Mouse (Mus musculus): ENCODE measurements around the gene Nedd9. TPM values are rescaled to one million over a fixed set of nuclear protein-coding genes. Genes with fewer than 3 reads are reported as not detected.

Nedd9 gene
- total RNA-seq, 2 experiments from 2014 or later = 19.2 to 26.4 TPM

DNA sequence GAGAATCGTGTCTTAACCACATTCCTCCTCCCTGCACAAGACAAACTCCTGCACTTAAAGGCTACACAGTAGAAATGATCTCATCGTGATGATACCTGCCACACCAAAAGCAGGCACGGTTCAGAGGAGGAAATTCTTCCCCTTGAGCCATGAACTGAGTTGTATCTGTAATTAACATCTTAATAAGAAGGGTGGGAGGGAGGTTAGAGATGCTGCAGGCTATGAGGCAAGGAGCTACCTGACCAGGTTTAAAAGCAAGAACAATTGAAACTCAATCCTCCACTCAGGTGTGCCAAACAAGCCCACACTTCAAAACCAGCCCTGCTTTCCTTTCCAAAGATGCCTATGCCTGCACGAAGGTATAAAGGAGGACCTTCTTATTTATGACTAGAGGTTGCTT lies 137.4 kb downstream of the Nedd9 start:
- DNase-seq (ENCODE audit: low spot score in 2 of 2) = no peak

DNA sequence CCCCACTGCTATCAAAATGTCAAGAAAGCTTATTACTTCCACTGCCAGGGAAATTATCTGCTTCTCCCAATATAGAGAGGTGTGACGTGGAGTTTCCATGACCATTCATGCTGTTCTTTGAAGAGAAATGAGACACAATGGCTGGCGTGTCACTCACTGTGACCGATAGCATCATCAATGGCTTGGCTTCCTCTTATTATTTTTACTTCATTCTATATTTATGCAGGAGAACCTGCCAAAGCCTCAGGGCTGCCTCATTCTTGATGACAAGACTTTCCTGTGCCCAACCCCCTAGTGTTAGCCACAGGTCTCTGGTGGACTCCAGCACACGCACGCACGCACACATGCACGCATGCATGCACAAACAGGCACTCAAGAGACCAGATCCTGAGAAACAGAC lies 141.4 kb downstream of the Nedd9 start:
- no peak for DNase-seq (ENCODE audit: low spot score in 2 of 2)

- DNase-seq (ENCODE audit: low spot score in 2 of 2) = no peak
Measured at GRCm38 (mm10) chr13:41345306-41345705, 141.9 kb downstream of the Nedd9 start.

DNA sequence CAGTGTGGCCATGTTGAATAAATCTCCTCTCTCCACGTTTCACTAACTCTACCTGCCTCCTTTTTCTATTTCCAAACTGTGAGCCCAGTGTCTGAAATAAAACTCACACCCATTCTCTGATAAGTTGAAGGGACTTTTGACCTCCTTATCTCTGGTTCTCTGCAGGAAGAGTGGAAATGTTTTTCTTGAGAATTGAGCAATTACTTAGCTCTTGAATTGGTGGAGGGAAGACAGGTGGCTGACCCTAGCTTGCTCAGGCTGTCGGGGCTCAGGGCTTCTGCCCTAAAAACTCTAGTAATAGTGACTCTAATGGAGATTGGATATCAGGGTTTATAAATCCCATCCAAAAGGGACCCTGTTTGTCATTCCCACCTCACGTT lies 143.3 kb downstream of the Nedd9 start:
- DNase-seq (ENCODE audit: low spot score in 2 of 2) = no peak

GRCm38 (mm10) chr13:41343163-41343886 lies 143.8 kb downstream of the Nedd9 start:
- no peak for DNase-seq (ENCODE audit: low spot score in 2 of 2)

DNA sequence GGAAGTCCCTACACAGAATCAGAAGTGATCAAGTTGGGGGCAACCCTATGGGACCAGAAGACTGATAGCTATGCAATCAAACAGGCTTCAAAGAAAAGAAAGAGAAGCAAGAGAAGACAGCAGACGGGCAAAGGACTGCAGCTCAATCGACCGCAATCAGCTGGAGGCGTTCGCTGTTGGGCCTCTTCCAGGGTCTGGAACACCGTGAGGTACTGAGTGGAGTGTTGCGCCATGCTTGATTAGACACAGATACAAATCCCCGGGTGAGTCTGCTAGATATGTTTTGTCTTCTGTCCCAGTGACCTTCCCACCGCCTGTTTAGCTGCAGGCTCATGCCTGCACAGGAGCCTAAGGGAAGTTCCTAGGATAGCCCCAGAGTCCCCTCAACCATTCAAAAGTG lies 145.7 kb downstream of the Nedd9 start:
- DNase-seq (ENCODE audit: low spot score in 2 of 2) = no peak

GRCm38 (mm10) chr13:41339653-41340351 lies 147.4 kb downstream of the Nedd9 start:
- DNase-seq (ENCODE audit: low spot score in 2 of 2) = no peak

DNA sequence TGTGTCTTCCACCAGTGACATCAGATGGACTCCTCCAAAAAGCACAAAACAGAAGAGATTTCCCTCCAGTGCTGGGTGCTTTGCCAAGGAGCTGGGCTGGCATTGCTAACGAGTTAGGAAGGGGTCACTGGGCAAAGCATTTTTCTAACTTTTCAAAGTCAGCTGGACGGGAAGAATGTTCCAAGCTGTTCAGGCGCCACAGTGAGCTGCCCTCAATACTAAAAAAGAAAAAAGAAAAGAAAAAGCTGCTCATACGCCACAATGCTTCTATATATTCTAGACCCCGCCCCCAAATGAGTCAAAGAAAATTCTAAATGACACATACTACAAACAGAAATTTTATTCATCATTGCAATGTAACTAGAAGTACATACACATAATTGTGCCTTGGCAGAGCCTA lies 148.0 kb downstream of the Nedd9 start:
- DNase-seq (ENCODE audit: low spot score in 2 of 2) = no peak

DNA sequence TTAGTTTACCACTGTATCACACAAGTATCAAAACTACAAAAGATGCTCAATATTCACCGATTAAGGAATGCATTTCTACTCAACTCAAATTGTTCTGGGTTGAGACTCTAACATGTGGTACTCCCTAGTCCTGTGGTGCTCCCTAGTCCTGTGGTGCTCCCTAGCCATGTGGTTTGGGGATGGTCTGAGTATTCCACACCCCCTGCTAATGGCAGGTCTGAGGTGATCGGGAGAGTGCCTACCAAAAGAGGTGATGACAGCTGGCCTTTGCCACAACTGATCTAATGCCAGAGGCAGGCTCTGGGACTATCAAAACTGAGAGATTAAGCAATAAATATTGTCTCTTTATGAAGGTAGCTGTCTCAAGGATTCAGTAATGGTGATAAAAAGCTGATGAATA lies 149.8 kb downstream of the Nedd9 start:
- no peak for DNase-seq (ENCODE audit: low spot score in 2 of 2)

- peak in 1 of 2 experiments; percentile 42 for DNase-seq (ENCODE audit: low spot score in 2 of 2)
Measured at GRCm38 (mm10) chr13:41336260-41336659, 150.9 kb downstream of the Nedd9 start.

- DNase-seq (ENCODE audit: low spot score in 2 of 2) = no peak
Measured at GRCm38 (mm10) chr13:41335767-41336166, 151.4 kb downstream of the Nedd9 start.

- DNase-seq (ENCODE audit: low spot score in 2 of 2) = no peak
Measured at GRCm38 (mm10) chr13:41334641-41335000, 152.5 kb downstream of the Nedd9 start.

DNA sequence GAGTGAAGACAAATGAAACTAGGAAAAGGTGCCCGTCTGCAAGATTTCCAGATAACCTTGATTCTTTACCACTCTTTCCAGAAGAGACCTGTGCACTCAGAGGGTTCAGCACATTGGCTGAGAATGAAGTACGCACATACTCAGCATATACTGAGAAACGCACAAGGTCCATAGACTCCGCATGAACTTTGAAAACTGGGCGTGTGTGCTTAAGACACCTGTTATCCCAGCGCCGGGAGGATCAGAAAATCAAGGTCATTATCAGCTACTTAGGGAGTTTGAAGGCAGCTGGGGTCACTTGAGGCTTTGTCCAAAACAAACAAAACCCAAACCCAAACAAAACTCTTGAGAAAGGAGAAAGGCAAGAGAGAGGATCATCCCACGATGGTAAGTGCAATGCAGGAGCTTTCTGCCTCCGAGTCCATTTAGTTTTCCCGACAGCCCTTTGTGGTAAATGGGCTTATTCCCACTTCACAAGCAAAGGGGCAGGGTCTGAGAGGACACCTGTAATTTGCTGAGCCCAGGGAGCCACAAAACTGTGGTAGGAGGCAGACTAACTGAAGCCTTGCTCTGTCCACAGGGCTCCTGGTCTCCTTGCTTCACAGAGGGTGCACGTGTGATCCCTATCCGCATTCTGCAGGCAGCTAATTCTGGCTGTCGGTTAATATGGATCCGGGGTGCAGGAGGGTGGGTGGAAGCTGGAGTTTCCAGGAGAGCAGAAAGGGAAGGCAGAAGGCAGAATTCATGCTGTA lies 153.1 kb downstream of the Nedd9 start:
- DNase-seq (ENCODE audit: low spot score in 2 of 2) = no peak

GRCm38 (mm10) chr13:41331671-41332340 lies 155.4 kb downstream of the Nedd9 start:
- DNase-seq (ENCODE audit: low spot score in 2 of 2) = no peak

DNA sequence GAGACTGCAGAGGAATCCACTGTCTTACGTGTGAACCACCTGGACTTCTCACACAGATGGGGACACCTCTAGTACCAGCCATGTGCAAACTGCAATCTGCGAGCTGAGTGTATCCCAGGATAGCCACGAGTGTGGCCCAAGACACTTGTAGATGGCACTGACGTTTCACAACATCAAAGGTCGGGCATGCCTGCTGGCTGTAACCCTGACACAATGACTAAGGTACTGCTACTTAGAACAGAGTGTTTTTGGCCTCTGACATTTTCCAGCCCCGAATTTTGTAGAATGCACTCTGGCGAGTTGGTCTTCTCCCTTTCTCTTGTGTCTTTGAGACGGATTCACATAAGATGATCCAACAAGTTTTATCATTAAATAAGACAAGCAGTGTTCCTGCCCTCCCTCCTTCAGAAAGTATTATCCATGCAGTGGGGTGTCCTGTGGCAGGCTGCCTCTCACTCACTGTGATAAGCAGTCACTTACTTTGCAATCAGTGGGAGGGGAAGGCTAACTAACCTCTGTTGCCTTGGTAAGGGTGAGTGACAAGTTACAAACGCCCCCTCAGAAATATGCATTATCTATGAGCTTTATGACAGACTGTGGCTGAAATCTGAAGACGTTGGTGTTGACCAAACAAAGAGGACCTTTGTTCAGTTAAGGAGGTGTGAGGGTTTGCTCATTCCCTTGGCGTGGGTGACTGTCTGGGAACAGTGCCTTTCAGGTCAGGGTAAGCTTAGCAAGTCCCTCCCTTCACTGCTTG lies 156.4 kb downstream of the Nedd9 start:
- DNase-seq (ENCODE audit: low spot score in 2 of 2) = no peak

GRCm38 (mm10) chr13:41330051-41330450 lies 157.1 kb downstream of the Nedd9 start:
- no peak for DNase-seq (ENCODE audit: low spot score in 2 of 2)

DNA sequence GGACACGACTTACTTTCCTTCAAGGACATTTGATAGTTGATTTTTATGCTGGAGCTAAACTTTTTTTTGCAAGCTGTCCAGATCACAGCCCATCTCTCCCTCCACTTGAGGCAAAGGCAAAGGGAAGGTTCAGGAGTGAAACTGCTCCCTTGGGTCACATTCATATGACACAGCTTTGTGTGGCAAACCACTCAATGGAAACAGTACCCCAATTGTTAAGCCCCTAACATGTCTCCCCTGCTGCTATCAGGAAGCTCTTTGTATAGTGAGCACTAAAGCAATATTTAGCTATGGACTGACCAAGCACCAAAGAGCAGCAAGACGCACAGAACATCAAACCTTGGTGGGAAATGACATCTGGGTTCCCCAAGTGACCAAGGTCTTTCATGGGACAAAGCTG lies 158.7 kb downstream of the Nedd9 start:
- DNase-seq (ENCODE audit: low spot score in 2 of 2) = no peak

GRCm38 (mm10) chr13:41327546-41327945 lies 159.6 kb downstream of the Nedd9 start:
- DNase-seq (ENCODE audit: low spot score in 2 of 2) = no peak

GRCm38 (mm10) chr13:41326134-41326533 lies 161.0 kb downstream of the Nedd9 start:
- no peak for DNase-seq (ENCODE audit: low spot score in 2 of 2)

DNA sequence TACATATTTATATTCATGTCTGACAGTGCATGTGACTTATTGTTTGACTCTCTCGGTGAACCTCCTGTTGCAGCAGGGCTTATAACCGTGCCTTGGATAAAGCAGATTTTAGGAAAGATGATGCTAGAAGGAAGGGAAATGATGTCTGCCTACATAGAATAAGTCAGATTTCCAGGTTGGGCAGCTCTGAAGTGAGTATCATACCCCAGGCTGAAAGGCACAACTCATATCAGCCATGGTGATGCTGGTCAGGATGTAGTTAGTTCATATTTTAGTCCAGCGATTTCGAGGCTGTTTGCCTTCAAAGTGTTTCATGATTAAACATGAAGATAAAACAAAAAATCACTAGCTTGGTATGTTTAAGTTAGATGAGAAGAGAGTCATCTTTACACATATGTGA lies 161.8 kb downstream of the Nedd9 start:
- no peak for DNase-seq (ENCODE audit: low spot score in 2 of 2)

DNA sequence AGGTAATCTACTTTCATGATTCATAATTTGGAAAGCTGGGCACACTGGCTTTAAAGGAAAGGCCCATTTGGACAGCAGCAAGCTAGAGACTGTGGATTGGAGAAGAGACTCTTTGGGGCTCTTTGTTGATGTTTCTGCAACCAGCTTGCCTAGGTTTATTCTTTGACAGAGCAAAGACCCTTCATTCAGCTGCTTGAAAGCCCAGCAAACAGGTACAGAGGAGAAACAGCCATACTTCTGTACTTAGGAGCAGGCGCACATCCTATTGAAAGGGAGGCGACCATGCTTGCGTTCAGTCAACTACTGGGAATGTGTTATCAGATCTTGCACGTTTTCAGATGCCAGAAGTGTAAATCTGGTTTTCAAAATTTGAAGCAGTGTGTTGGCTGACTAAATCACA lies 162.5 kb downstream of the Nedd9 start:
- DNase-seq (ENCODE audit: low spot score in 2 of 2) = no peak
